Mouse (Mus musculus) kidney, adult 2 months (tissue): ENCODE results near the gene Stxbp1.

Experiments
- CTCF ChIP-seq: fragments of 200-500 bp; conservative IDR thresholded peaks from 2 replicates; pipeline ENCODE4 v1.5.1; 2011; ENCODE audit warnings: low read depth, mild to moderate bottlenecking, control low read depth, low read length, moderate library complexity, mixed read lengths; ENCODE audit not compliant: insufficient read depth, insufficient read length
- POLR2A ChIP-seq: fragments of 200-500 bp; IDR thresholded peaks from one replicate; pipeline ENCODE4 v1.6.1; 2011; ENCODE audit warnings: low read depth, low read length, control low read depth

DNA sequence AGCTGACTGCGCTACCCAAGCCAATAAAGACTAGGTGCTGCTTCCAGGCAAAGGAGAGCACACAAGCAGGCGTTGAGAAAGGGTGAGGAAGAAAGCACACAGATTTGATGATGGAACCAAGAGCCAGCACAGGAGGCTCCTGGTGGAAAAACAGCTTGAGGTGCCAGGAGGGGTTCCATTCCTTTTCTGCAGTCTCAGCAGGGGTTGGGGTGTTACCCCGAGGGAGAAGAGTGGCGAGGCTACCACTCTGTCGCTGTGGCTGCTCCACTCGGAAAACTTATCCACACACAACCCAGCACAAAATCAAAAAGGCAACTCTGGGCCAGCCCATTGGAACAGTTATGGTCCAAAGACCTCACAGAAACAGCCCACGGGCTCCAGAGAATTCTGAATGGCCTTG lies 29.5 kb downstream of the Stxbp1 start:
- TF ChIP-seq CTCF, result no peak
- no peak for TF ChIP-seq POLR2A
